Mouse (Mus musculus) cerebellum, postnatal 10 days (tissue): ENCODE measurements around the gene Wrnip1.
A peak's percentile ranks its signal among the peaks of the same experiment; 100 is the strongest.

Experiments used
- DNase-seq, 2 experiments: peaks; one replicate each; pipeline ENCODE4 v3.0.0; 2021; ENCODE audit warnings: mixed read lengths in 2 of 2

The Wrnip1 gene

GRCm38 (mm10) chr13:32807624-32808023 lies 5.8 kb downstream of the Wrnip1 start:
- no peak for DNase-seq

- DNase-seq, result no peak
These were observed 17.4 kb downstream of the Wrnip1 start for GRCm38 (mm10) chr13:32819241-32819640.

GRCm38 (mm10) chr13:32819926-32820325 lies 18.1 kb downstream of the Wrnip1 start:
- no peak for DNase-seq

GRCm38 (mm10) chr13:32821671-32822070 lies 19.8 kb downstream of the Wrnip1 start:
- DNase-seq, result no peak

GRCm38 (mm10) chr13:32823126-32823525 lies 21.3 kb downstream of the Wrnip1 start:
- no peak for DNase-seq

GRCm38 (mm10) chr13:32824377-32825330 lies 22.8 kb downstream of the Wrnip1 start:
- no peak for DNase-seq

GRCm38 (mm10) chr13:32825546-32825945 lies 23.7 kb downstream of the Wrnip1 start:
- DNase-seq, result no peak

GRCm38 (mm10) chr13:32827111-32827822 lies 25.4 kb downstream of the Wrnip1 start:
- peak in 1 of 2 experiments; percentile 10 for DNase-seq

GRCm38 (mm10) chr13:32827951-32828350 lies 26.1 kb downstream of the Wrnip1 start:
- peak; percentile 73 to 78 for DNase-seq

- DNase-seq, result no peak
These were observed 27.0 kb downstream of the Wrnip1 start for GRCm38 (mm10) chr13:32828886-32829285.

GRCm38 (mm10) chr13:32831505-32832273 lies 29.9 kb downstream of the Wrnip1 start:
- DNase-seq, result no peak

- DNase-seq, result peak in 1 of 2 experiments; percentile 9
These were observed 30.9 kb downstream of the Wrnip1 start for GRCm38 (mm10) chr13:32832776-32833175.

- DNase-seq, result no peak
These were observed 31.4 kb downstream of the Wrnip1 start for GRCm38 (mm10) chr13:32833237-32833636.

- DNase-seq, result no peak
These were observed 32.7 kb downstream of the Wrnip1 start for GRCm38 (mm10) chr13:32834513-32834912.

- DNase-seq, result no peak
These were observed 37.5 kb downstream of the Wrnip1 start for GRCm38 (mm10) chr13:32839314-32839713.

GRCm38 (mm10) chr13:32841349-32841748 lies 39.5 kb downstream of the Wrnip1 start:
- DNase-seq, result peak in 1 of 2 experiments; percentile 4

GRCm38 (mm10) chr13:32846221-32846620 lies 44.4 kb downstream of the Wrnip1 start:
- no peak for DNase-seq

- DNase-seq, result no peak
These were observed 47.3 kb downstream of the Wrnip1 start for GRCm38 (mm10) chr13:32849092-32849491.

- no peak for DNase-seq
These were observed 47.8 kb downstream of the Wrnip1 start for GRCm38 (mm10) chr13:32849531-32850123.

- DNase-seq, result peak in 1 of 2 experiments; percentile 11
These were observed 48.3 kb downstream of the Wrnip1 start for GRCm38 (mm10) chr13:32850156-32850555.

GRCm38 (mm10) chr13:32850668-32851404 lies 49.0 kb downstream of the Wrnip1 start, which contains the start of gene Serpinb1a:
TSS of gene Serpinb1a (minus strand) at chr13:32851185.
- DNase-seq, result peak in 1 of 2 experiments; percentile 4

GRCm38 (mm10) chr13:32851967-32852366 lies 50.1 kb downstream of the Wrnip1 start:
- peak; percentile 62 for DNase-seq
